Mouse (Mus musculus) myocyte (in vitro differentiated cells): ENCODE data around the gene Fscn3. TPM values are rescaled to one million over a fixed set of nuclear protein-coding genes. Genes with fewer than 3 reads are reported as not detected.

ENCODE experiments used
- H3K27me3 ChIP-seq: one replicate; pipeline ENCODE4 v1.6.1; 2011; ENCODE audit not compliant: control insufficient read depth, insufficient read depth, insufficient read length
- H3K36me3 ChIP-seq: one replicate; pipeline ENCODE4 v1.6.1; 2011; ENCODE audit not compliant: control insufficient read depth, insufficient read depth
- H3K4me2 ChIP-seq: one replicate; pipeline ENCODE4 v1.6.1; 2011; ENCODE audit warnings: low read depth, control low read depth
- H3K4me3 ChIP-seq: one replicate; pipeline ENCODE4 v1.5.1; 2011; ENCODE audit warnings: mild to moderate bottlenecking, control low read depth, moderate library complexity
- H3K79me2 ChIP-seq: one replicate; pipeline ENCODE4 v1.6.1; 2011; ENCODE audit not compliant: control insufficient read depth, insufficient read depth
- H3ac ChIP-seq: one replicate; pipeline ENCODE4 v1.6.1; 2011; ENCODE audit not compliant: control insufficient read depth, insufficient read length
- CEBPB ChIP-seq: IDR thresholded peaks from 2 replicates; pipeline ENCODE4 v1.6.1; 2011; ENCODE audit warnings: mild to moderate bottlenecking, moderate library complexity; ENCODE audit not compliant: poor library complexity, insufficient read depth, severe bottlenecking
- E2F4 ChIP-seq: IDR thresholded peaks from one replicate; pipeline ENCODE4 v1.6.1; 2011; ENCODE audit warnings: mild to moderate bottlenecking, control low read depth, moderate library complexity; ENCODE audit not compliant: insufficient read depth
- MAX ChIP-seq: IDR thresholded peaks from one replicate; pipeline ENCODE4 v1.6.1; 2011; ENCODE audit warnings: low read depth, mild to moderate bottlenecking, control low read depth
- MYOD1 ChIP-seq, 3 experiments: IDR thresholded peaks; one replicate each; pipeline ENCODE4 v1.6.1; 2011; ENCODE audit warnings: control low read depth in 2 of 3, low read depth in 2 of 3, mild to moderate bottlenecking in 2 of 3, moderate library complexity in 1 of 3; ENCODE audit not compliant: insufficient read length in 2 of 3, control insufficient read depth in 1 of 3
- MYOG ChIP-seq, 3 experiments: IDR thresholded peaks; one replicate each; pipeline ENCODE4 v1.6.1; 2011; ENCODE audit warnings: control low read depth in 2 of 3, low read depth in 2 of 3, mild to moderate bottlenecking in 2 of 3; ENCODE audit not compliant: insufficient read length in 2 of 3, control insufficient read depth in 1 of 3, insufficient read depth in 1 of 3
- POLR2A ChIP-seq: IDR thresholded peaks from one replicate; pipeline ENCODE4 v1.6.1; 2011; ENCODE audit warnings: low read depth, mild to moderate bottlenecking, control low read depth, moderate library complexity; ENCODE audit not compliant: insufficient read length
- POLR2AphosphoS2 ChIP-seq: IDR thresholded peaks from one replicate; pipeline ENCODE4 v1.6.1; 2011; ENCODE audit warnings: low read depth, control low read depth; ENCODE audit not compliant: insufficient read length
- REST ChIP-seq: IDR thresholded peaks from one replicate; pipeline ENCODE4 v1.6.1; 2011; ENCODE audit warnings: mild to moderate bottlenecking, control low read depth, moderate library complexity; ENCODE audit not compliant: insufficient read depth, insufficient read length
- SRF ChIP-seq: IDR thresholded peaks from one replicate; pipeline ENCODE4 v1.6.1; 2011; ENCODE audit warnings: low read depth; ENCODE audit not compliant: control insufficient read depth, insufficient read length
- TCF12 ChIP-seq: IDR thresholded peaks from one replicate; pipeline ENCODE4 v1.6.1; 2011; ENCODE audit warnings: mild to moderate bottlenecking, control low read depth; ENCODE audit not compliant: poor library complexity, insufficient read depth, severe bottlenecking
- TCF3 ChIP-seq: IDR thresholded peaks from one replicate; pipeline ENCODE4 v1.6.1; 2011; ENCODE audit warnings: low read depth, control low read depth; ENCODE audit not compliant: insufficient read length
- USF1 ChIP-seq: IDR thresholded peaks from one replicate; pipeline ENCODE4 v1.6.1; 2011; ENCODE audit warnings: low read depth, mild to moderate bottlenecking, control low read depth, moderate library complexity
- polyA plus RNA-seq: library from polyadenylated mRNA; unstranded; fragments of >200 nt; fragmentation: generic; extraction: Trizol; gene quantifications from one replicate; pipeline ENCODE4 v1.2.1, GENCODE M21; 2012; ENCODE audit warnings: missing spikeins

Gene Fscn3
- not detected for polyA plus RNA-seq

DNA sequence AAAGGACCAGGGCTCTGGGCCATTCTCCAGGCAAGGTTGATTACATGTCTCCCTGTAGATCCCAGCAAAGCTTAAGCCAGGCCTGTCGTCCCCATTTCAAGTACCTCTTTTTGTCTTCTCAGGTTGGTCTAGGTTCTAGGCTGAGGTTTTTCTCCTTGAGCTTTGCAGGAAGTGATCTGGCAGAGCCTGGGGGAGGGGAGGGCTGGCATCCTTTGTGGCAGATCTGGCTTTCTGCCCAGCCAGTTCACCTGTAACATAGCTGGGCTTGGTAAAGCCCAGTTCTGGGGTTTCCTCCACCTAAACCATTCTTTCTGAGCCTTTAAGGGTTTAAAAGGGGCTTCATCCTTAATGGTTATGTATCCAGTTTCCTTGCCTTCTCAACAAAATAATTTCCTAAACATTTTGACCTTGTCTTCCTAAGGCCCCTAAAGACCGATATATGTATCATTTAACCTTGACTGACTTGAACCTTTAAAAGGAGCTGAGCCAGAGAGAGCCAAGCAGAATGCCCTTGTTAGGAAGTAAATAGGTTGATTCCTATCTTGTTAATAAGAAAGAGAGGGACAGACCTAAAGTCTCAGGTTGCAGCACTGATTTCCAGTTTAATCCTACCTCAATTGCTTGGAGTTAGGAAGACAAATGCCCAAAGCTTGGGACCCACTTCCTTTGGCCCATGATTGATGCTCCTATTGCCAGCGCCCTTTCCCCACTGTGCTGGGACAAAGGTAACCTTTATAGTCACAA lies at the start of gene Fscn3:
Gene Fscn3 (plus strand): TSS at position 694 of the 744 bp plus-strand sequence.
- no peaks in the 10 kb centered on the region for H3K36me3 ChIP-seq
- H3ac ChIP-seq = no peak within 1 kb of the TSS
- H3K4me3 ChIP-seq = no peak within 1 kb of the TSS
- no peak within 1 kb of the TSS for H3K4me2 ChIP-seq
- H3K27me3 ChIP-seq = no peaks in the 10 kb centered on the region
- TF ChIP-seq USF1 (no peak), REST (no peak), CEBPB (no peak), POLR2A (no peak), SRF (no peak), TCF12 (no peak)
- H3K79me2 ChIP-seq = peaks cover 9% of the 10 kb centered on the region

- Histone ChIP-seq H3K4me3 (no peak overlapping the region), H3K4me2 (no peak overlapping the region), H3ac (no peak overlapping the region), H3K79me2 (no peaks in the 10 kb centered on the region), H3K36me3 (no peaks in the 10 kb centered on the region), H3K27me3 (peaks cover 4% of the 10 kb centered on the region)
- TF ChIP-seq USF1 = no peak
Observed at GRCm38 (mm10) chr6:28381983-28382382, 45.6 kb upstream of the Fscn3 start.

- H3ac ChIP-seq = no peak overlapping the region
- H3K4me3 ChIP-seq = no peak overlapping the region
- H3K4me2 ChIP-seq = no peak overlapping the region
- H3K79me2 ChIP-seq = no peaks in the 10 kb centered on the region
- TF ChIP-seq REST = no peak
- TF ChIP-seq POLR2AphosphoS2 = no peak
- no peak for TF ChIP-seq E2F4
- no peak for TF ChIP-seq TCF3
- no peak for TF ChIP-seq USF1
- TF ChIP-seq CEBPB = no peak
- TF ChIP-seq MYOD1 (IDR thresholded peaks at IDR 0.05; ENCODE audit: control insufficient read depth in 1 of 3, insufficient read length in 2 of 3, low read depth in 2 of 3) = no peak
- TF ChIP-seq POLR2A = no peak
- TF ChIP-seq SRF = no peak
- no peak for TF ChIP-seq MYOG (IDR thresholded peaks at IDR 0.05; ENCODE audit: control insufficient read depth in 1 of 3, insufficient read depth in 1 of 3, insufficient read length in 2 of 3, low read depth in 2 of 3)
- TF ChIP-seq MAX = no peak
- no peak for TF ChIP-seq TCF12
- no peaks in the 10 kb centered on the region for H3K36me3 ChIP-seq
- peaks cover 4% of the 10 kb centered on the region for H3K27me3 ChIP-seq
Observed at GRCm38 (mm10) chr6:28385169-28385568, 42.4 kb upstream of the Fscn3 start.

DNA sequence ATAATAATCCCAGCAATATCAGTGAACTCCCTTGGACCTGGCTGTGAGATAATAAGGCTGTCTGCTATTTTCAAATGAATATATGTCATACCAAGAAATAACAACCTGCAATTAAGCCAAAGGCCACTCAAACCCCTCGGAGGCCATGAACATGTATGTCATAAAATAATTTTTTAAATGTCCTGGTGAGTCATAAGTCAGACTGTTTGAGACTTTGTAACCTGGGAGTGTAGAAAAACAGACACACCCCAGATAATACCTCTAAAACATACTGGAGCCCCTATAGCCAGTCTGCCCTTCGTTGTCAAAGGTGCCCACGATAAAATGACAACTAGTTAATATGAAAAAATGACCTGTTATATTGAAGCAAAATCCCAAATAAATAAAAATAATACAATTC lies 38.6 kb upstream of the Fscn3 start:
- H3ac ChIP-seq = no peak overlapping the region
- TF ChIP-seq POLR2AphosphoS2 (no peak), TCF12 (no peak), MYOG (IDR thresholded peaks at IDR 0.05; ENCODE audit: control insufficient read depth in 1 of 3, insufficient read depth in 1 of 3, insufficient read length in 2 of 3, low read depth in 2 of 3) (no peak), REST (no peak), CEBPB (no peak), USF1 (no peak), SRF (no peak), TCF3 (no peak), MYOD1 (IDR thresholded peaks at IDR 0.05; ENCODE audit: control insufficient read depth in 1 of 3, insufficient read length in 2 of 3, low read depth in 2 of 3) (no peak), MAX (no peak), POLR2A (no peak), E2F4 (no peak)
- H3K4me3 ChIP-seq = no peak overlapping the region

DNA sequence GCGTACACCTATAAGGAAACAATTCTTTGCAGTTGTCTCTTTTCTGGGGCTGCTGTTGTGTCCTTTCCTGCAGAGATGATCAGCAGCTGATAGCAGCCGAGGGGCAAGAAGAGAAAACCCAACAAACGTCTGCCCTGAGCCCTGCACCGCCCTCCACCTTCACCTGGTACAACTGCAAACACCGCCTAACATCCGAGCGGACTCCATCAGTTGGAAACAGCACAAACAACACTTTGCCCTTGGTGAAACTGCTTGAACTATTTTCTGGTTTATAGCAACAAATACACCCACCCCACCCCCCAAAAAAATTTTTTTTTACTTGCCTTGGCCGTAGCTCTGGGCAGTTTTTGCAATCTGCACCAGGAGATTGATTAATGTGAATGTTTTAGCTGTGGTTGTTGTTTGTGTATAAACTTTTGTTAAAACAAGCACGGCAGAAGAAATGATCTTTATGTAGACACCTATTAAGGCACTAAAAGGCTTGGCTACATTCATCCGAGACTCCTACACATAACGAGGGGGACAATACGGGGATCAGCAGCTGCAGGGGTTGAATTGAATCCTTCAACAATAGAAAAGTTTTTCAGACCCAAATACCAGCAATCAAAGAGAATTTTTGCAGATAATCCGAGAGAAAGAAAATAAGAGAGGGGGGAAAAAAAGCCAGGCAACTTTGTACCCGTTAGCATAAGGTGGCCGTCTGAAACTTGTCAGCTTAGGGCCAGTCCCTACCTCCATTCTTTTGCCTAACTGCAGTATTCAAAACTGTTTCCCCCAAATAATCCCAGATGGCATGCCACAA lies 31.3 kb upstream of the Fscn3 start:
- Histone ChIP-seq H3K27me3 (no peaks in the 10 kb centered on the region), H3K36me3 (no peaks in the 10 kb centered on the region), H3K79me2 (no peaks in the 10 kb centered on the region), H3ac (no peak overlapping the region), H3K4me2 (no peak overlapping the region), H3K4me3 (no peak overlapping the region)
- no peak for TF ChIP-seq POLR2AphosphoS2
- TF ChIP-seq CEBPB = no peak
- TF ChIP-seq TCF3 = no peak
- TF ChIP-seq POLR2A = no peak
- TF ChIP-seq TCF12 = no peak
- TF ChIP-seq E2F4 = no peak
- TF ChIP-seq MYOD1 (IDR thresholded peaks at IDR 0.05; ENCODE audit: control insufficient read depth in 1 of 3, insufficient read length in 2 of 3, low read depth in 2 of 3) = no peak
- TF ChIP-seq MAX = no peak
- no peak for TF ChIP-seq SRF
- TF ChIP-seq MYOG (IDR thresholded peaks at IDR 0.05; ENCODE audit: control insufficient read depth in 1 of 3, insufficient read depth in 1 of 3, insufficient read length in 2 of 3, low read depth in 2 of 3) = no peak
- no peak for TF ChIP-seq USF1
- no peak for TF ChIP-seq REST

More for the DNA sequence above, 38.6 kb upstream of the Fscn3 start:
- Histone ChIP-seq H3K79me2 (no peaks in the 10 kb centered on the region), H3K36me3 (no peaks in the 10 kb centered on the region), H3K4me2 (no peak overlapping the region), H3K27me3 (peaks cover 4% of the 10 kb centered on the region)
